Mouse (Mus musculus) stomach, embryonic 14.5 days (tissue): ENCODE data around the gene Slc24a3. TPM values are rescaled to one million over a fixed set of nuclear protein-coding genes. Genes with fewer than 3 reads are reported as not detected.
A peak's percentile ranks its signal among the peaks of the same experiment; 100 is the strongest.

Experiments
- ATAC-seq: fragments of 200-750 bp; cut with Nextera tagmentation; 2 replicates; pipeline ENCODE4 v1.8.0; 2017; ENCODE audit warnings: low read depth, moderate TSS enrichment; ENCODE audit not compliant: insufficient number of reproducible peaks, insufficient read depth, low FRiP score
- H3K27ac ChIP-seq: fragments of 300-500 bp; sonication (generic); 2 replicates; pipeline ENCODE4 v1.5.1; 2014; ENCODE audit warnings: mild to moderate bottlenecking, low read length, moderate library complexity, mixed read lengths
- H3K27me3 ChIP-seq: fragments of 300-500 bp; sonication (generic); 2 replicates; pipeline ENCODE4 v1.6.1; 2014; ENCODE audit warnings: low read length, control low read depth, mixed read lengths; ENCODE audit not compliant: control insufficient read depth, insufficient read depth
- H3K36me3 ChIP-seq: fragments of 300-500 bp; sonication (generic); 2 replicates; pipeline ENCODE4 v1.6.1; 2014; ENCODE audit warnings: mild to moderate bottlenecking, control low read depth, low read length, moderate library complexity, mixed read lengths; ENCODE audit not compliant: control insufficient read depth, insufficient read depth
- H3K4me1 ChIP-seq: fragments of 300-500 bp; sonication (generic); 2 replicates; pipeline ENCODE4 v1.6.1; 2014; ENCODE audit warnings: low read length, control low read depth, mixed read lengths; ENCODE audit not compliant: control insufficient read depth, insufficient read depth
- H3K4me2 ChIP-seq: fragments of 300-500 bp; sonication (generic); replicated peaks from 2 replicates; pipeline ENCODE4 v1.6.1; 2014; ENCODE audit warnings: low read depth, low read length, control low read depth
- H3K4me3 ChIP-seq: fragments of 300-500 bp; sonication (generic); 2 replicates; pipeline ENCODE4 v1.5.1; 2014; ENCODE audit warnings: low read depth, low read length, control low read depth
- H3K9ac ChIP-seq: fragments of 300-500 bp; sonication (generic); replicated peaks from 2 replicates; pipeline ENCODE4 v1.6.1; 2014; ENCODE audit warnings: low read depth, mild to moderate bottlenecking, control low read depth, low read length, moderate library complexity, mixed read lengths
- H3K9me3 ChIP-seq: fragments of 300-500 bp; sonication (generic); 2 replicates; pipeline ENCODE4 v1.6.1; 2016; ENCODE audit warnings: low read depth, low read length, control low read depth; ENCODE audit not compliant: control insufficient read depth
- WGBS: fragments of 180-500 bp; shearing (Covaris S2); extraction: QIAGEN DNeasy Blood & Tissue Kit; methylation state at CpG from one replicate; pipeline ENCODE4 v1.1.7; 2014; 5-methylcytosine and 5-hydroxymethylcytosine counted together
- polyA plus RNA-seq: library from polyadenylated mRNA; unstranded; fragments of >200 nt; fragmentation: Nextera tagmentation; extraction: Ambion mirVana; gene quantifications from 2 replicates; pipeline ENCODE4 v1.2.1, GENCODE M21; 2014

Slc24a3 gene
- polyA plus RNA-seq, 1 experiment from 2014 or later = 5.1 TPM

- H3K27me3 ChIP-seq = no peaks in the 10 kb centered on the region
- WGBS = 57% methylated on average over 6 of the region's 6 CpGs
- H3K36me3 ChIP-seq = no peaks in the 10 kb centered on the region
- H3K27ac ChIP-seq = no peak overlapping the region
- H3K9ac ChIP-seq = no peak overlapping the region
- no peaks in the 10 kb centered on the region for H3K4me1 ChIP-seq
- H3K9me3 ChIP-seq = no peaks in the 10 kb centered on the region
- no peak overlapping the region for H3K4me3 ChIP-seq
- ATAC-seq = no peak
- H3K4me2 ChIP-seq = no peak overlapping the region
These were observed 463.7 kb downstream of the Slc24a3 start for GRCm38 (mm10) chr2:145631123-145631798.

GRCm38 (mm10) chr2:145631799-145632174, 464.2 kb downstream of the Slc24a3 start:
- Histone ChIP-seq H3K4me2 (no peak overlapping the region), H3K27me3 (no peaks in the 10 kb centered on the region), H3K4me1 (no peaks in the 10 kb centered on the region), H3K9me3 (no peaks in the 10 kb centered on the region), H3K9ac (no peak overlapping the region), H3K4me3 (no peak overlapping the region), H3K36me3 (no peaks in the 10 kb centered on the region), H3K27ac (peak overlapping the region; percentile 17; the same call in 1 of the 2 replicates)
- ATAC-seq = peak; percentile 53; the same call in 1 of the 2 replicates
- WGBS = 21% methylated on average over 4 of the region's 4 CpGs

GRCm38 (mm10) chr2:145633811-145634210, 466.3 kb downstream of the Slc24a3 start:
- Histone ChIP-seq H3K36me3 (no peaks in the 10 kb centered on the region), H3K4me3 (no peak overlapping the region), H3K27me3 (no peaks in the 10 kb centered on the region), H3K27ac (no peak overlapping the region), H3K9me3 (no peaks in the 10 kb centered on the region), H3K4me2 (no peak overlapping the region), H3K4me1 (no peaks in the 10 kb centered on the region), H3K9ac (no peak overlapping the region)
- WGBS = 72% methylated on average over 5 of the region's 5 CpGs
- no peak for ATAC-seq

- H3K27me3 ChIP-seq = no peaks in the 10 kb centered on the region
- no peaks in the 10 kb centered on the region for H3K9me3 ChIP-seq
- no peaks in the 10 kb centered on the region for H3K36me3 ChIP-seq
- H3K4me3 ChIP-seq = no peak overlapping the region
- no peaks in the 10 kb centered on the region for H3K4me1 ChIP-seq
- H3K27ac ChIP-seq = no peak overlapping the region
- no peak overlapping the region for H3K4me2 ChIP-seq
- ATAC-seq = no peak
- H3K9ac ChIP-seq = no peak overlapping the region
- 68% methylated on average over 21 of the region's 21 CpGs for WGBS
These were observed 472.9 kb downstream of the Slc24a3 start for GRCm38 (mm10) chr2:145640255-145640984.

GRCm38 (mm10) chr2:145655373-145655960, 487.9 kb downstream of the Slc24a3 start:
- H3K4me1 ChIP-seq = no peaks in the 10 kb centered on the region
- WGBS = 24% methylated on average over 12 of the region's 12 CpGs
- H3K4me2 ChIP-seq = no peak overlapping the region
- ATAC-seq = peak; percentile 75; the same call in 1 of the 2 replicates
- H3K9me3 ChIP-seq = no peaks in the 10 kb centered on the region
- no peak overlapping the region for H3K27ac ChIP-seq
- H3K9ac ChIP-seq = no peak overlapping the region
- no peaks in the 10 kb centered on the region for H3K27me3 ChIP-seq
- H3K36me3 ChIP-seq = no peaks in the 10 kb centered on the region
- H3K4me3 ChIP-seq = no peak overlapping the region

- H3K27me3 ChIP-seq = no peaks in the 10 kb centered on the region
- H3K4me3 ChIP-seq = no peak overlapping the region
- no peaks in the 10 kb centered on the region for H3K9me3 ChIP-seq
- 69% methylated on average over 3 of the region's 3 CpGs for WGBS
- H3K4me1 ChIP-seq = no peaks in the 10 kb centered on the region
- ATAC-seq = no peak
- no peak overlapping the region for H3K27ac ChIP-seq
- H3K9ac ChIP-seq = no peak overlapping the region
- no peak overlapping the region for H3K4me2 ChIP-seq
- no peaks in the 10 kb centered on the region for H3K36me3 ChIP-seq
These were observed 488.6 kb downstream of the Slc24a3 start for GRCm38 (mm10) chr2:145656121-145656520.

- no peak overlapping the region for H3K27ac ChIP-seq
- H3K9me3 ChIP-seq = no peaks in the 10 kb centered on the region
- WGBS = 48% methylated on average over 1 of the region's 1 CpGs
- no peak overlapping the region for H3K4me2 ChIP-seq
- no peaks in the 10 kb centered on the region for H3K27me3 ChIP-seq
- H3K4me1 ChIP-seq = no peaks in the 10 kb centered on the region
- H3K36me3 ChIP-seq = no peaks in the 10 kb centered on the region
- no peak for ATAC-seq
- no peak overlapping the region for H3K4me3 ChIP-seq
- H3K9ac ChIP-seq = no peak overlapping the region
These were observed 489.2 kb downstream of the Slc24a3 start for GRCm38 (mm10) chr2:145656716-145657115.

- no peaks in the 10 kb centered on the region for H3K4me1 ChIP-seq
- no peak overlapping the region for H3K4me2 ChIP-seq
- no peak overlapping the region for H3K9ac ChIP-seq
- no peaks in the 10 kb centered on the region for H3K36me3 ChIP-seq
- H3K9me3 ChIP-seq = no peaks in the 10 kb centered on the region
- no peak for ATAC-seq
- no peak overlapping the region for H3K27ac ChIP-seq
- H3K4me3 ChIP-seq = no peak overlapping the region
- WGBS = 85% methylated on average over 6 of the region's 7 CpGs
- H3K27me3 ChIP-seq = no peaks in the 10 kb centered on the region
These were observed 493.7 kb downstream of the Slc24a3 start for GRCm38 (mm10) chr2:145661242-145661641.
